Comparison of ENCODE assay signal across 14 mouse cellular contexts in genomic region chr16:34154903-34155302, GRCm38 (mm10).
"Had no signal": no experiment of that assay in that cellular context is flagged by ENCODE, and none has a peak within 500 bp of the region (broad histone marks: within the 10 kb centered on the region; RNA-seq: fewer than 3 reads in every experiment).

No protein-coding gene starts in this region.

- H3K9ac ChIP-seq: liver, postnatal 0 days; lung, embryonic 15.5 days; midbrain, embryonic 13.5 days; midbrain, embryonic 15.5 days; neural tube, embryonic 12.5 days; stomach, embryonic 15.5 days had no signal

- H3K9me3 ChIP-seq: lung, embryonic 15.5 days; megakaryocyte, embryonic 14.5 days; midbrain, embryonic 13.5 days; midbrain, embryonic 15.5 days; neural tube, embryonic 12.5 days; stomach, embryonic 15.5 days had no signal

- H3K4me1 ChIP-seq: lung, embryonic 15.5 days; megakaryocyte, embryonic 14.5 days; midbrain, embryonic 13.5 days; stomach, embryonic 15.5 days had no signal

- H3K27ac ChIP-seq: lung, embryonic 15.5 days; macrophage; midbrain, embryonic 13.5 days; midbrain, embryonic 15.5 days; neural tube, embryonic 12.5 days; stomach, embryonic 15.5 days; stomach, postnatal 0 days had no signal

- H3K4me3 ChIP-seq: lung, embryonic 15.5 days; megakaryocyte, embryonic 14.5 days; midbrain, embryonic 13.5 days; midbrain, embryonic 15.5 days; neural tube, embryonic 12.5 days; stomach, embryonic 15.5 days had no signal

- DNase-seq: liver, postnatal 0 days; lung, adult 2 months; right cerebral cortex, postnatal 14 days; thymus, adult 2 months; thymus, postnatal 25 days; thymus, postnatal 4 days had no signal

- H3K36me3 ChIP-seq: lung, embryonic 15.5 days; stomach, embryonic 15.5 days had no signal
